Mouse (Mus musculus): ENCODE results near the gene Frmd4a. TPM values are rescaled to one million over a fixed set of nuclear protein-coding genes. Genes with fewer than 3 reads are reported as not detected.

Gene Frmd4a
- polyA plus RNA-seq, 1 experiment, result 106 TPM

GRCm38 (mm10) chr2:4515910-4516309 lies 498.4 kb downstream of the Frmd4a start:
- DNase-seq (ENCODE audit: low read depth), result no peak
- TF ChIP-seq CTCF (IDR thresholded peaks at IDR 0.05; ENCODE audit: borderline replicate concordance, extremely low read depth, insufficient read depth, insufficient read length), result no peak
- no peak for TF ChIP-seq POLR2A (IDR thresholded peaks at IDR 0.05; ENCODE audit: borderline replicate concordance, extremely low read depth, insufficient read depth, insufficient read length, poor library complexity, severe bottlenecking)

- TF ChIP-seq POLR2A (IDR thresholded peaks at IDR 0.05; ENCODE audit: borderline replicate concordance, extremely low read depth, insufficient read depth, insufficient read length, poor library complexity, severe bottlenecking), result no peak
- TF ChIP-seq CTCF (IDR thresholded peaks at IDR 0.05; ENCODE audit: borderline replicate concordance, extremely low read depth, insufficient read depth, insufficient read length), result no peak
- DNase-seq (ENCODE audit: low read depth), result peak; percentile 94
Observed at GRCm38 (mm10) chr2:4516819-4517552, 499.5 kb downstream of the Frmd4a start.

GRCm38 (mm10) chr2:4517553-4518125 lies 500.1 kb downstream of the Frmd4a start:
- TF ChIP-seq CTCF (IDR thresholded peaks at IDR 0.05; ENCODE audit: borderline replicate concordance, extremely low read depth, insufficient read depth, insufficient read length) (no peak), POLR2A (IDR thresholded peaks at IDR 0.05; ENCODE audit: borderline replicate concordance, extremely low read depth, insufficient read depth, insufficient read length, poor library complexity, severe bottlenecking) (no peak)
- peak; percentile 86 for DNase-seq (ENCODE audit: low read depth)

- no peak for TF ChIP-seq POLR2A (IDR thresholded peaks at IDR 0.05; ENCODE audit: borderline replicate concordance, extremely low read depth, insufficient read depth, insufficient read length, poor library complexity, severe bottlenecking)
- no peak for TF ChIP-seq CTCF (IDR thresholded peaks at IDR 0.05; ENCODE audit: borderline replicate concordance, extremely low read depth, insufficient read depth, insufficient read length)
- DNase-seq (ENCODE audit: low read depth), result no peak
Observed at GRCm38 (mm10) chr2:4518549-4518948, 501.0 kb downstream of the Frmd4a start.

- DNase-seq (ENCODE audit: low read depth), result peak; percentile 62
- no peak for TF ChIP-seq POLR2A (IDR thresholded peaks at IDR 0.05; ENCODE audit: borderline replicate concordance, extremely low read depth, insufficient read depth, insufficient read length, poor library complexity, severe bottlenecking)
- TF ChIP-seq CTCF (IDR thresholded peaks at IDR 0.05; ENCODE audit: borderline replicate concordance, extremely low read depth, insufficient read depth, insufficient read length), result no peak
Observed at GRCm38 (mm10) chr2:4522769-4523487, 505.4 kb downstream of the Frmd4a start.

GRCm38 (mm10) chr2:4527094-4527493 lies 509.6 kb downstream of the Frmd4a start:
- TF ChIP-seq POLR2A (IDR thresholded peaks at IDR 0.05; ENCODE audit: borderline replicate concordance, extremely low read depth, insufficient read depth, insufficient read length, poor library complexity, severe bottlenecking) (no peak), CTCF (IDR thresholded peaks at IDR 0.05; ENCODE audit: borderline replicate concordance, extremely low read depth, insufficient read depth, insufficient read length) (no peak)
- no peak for DNase-seq (ENCODE audit: low read depth)

GRCm38 (mm10) chr2:4529254-4529729 lies 511.8 kb downstream of the Frmd4a start:
- peak; percentile 66 for DNase-seq (ENCODE audit: low read depth)
- TF ChIP-seq POLR2A (IDR thresholded peaks at IDR 0.05; ENCODE audit: borderline replicate concordance, extremely low read depth, insufficient read depth, insufficient read length, poor library complexity, severe bottlenecking), result no peak
- TF ChIP-seq CTCF (IDR thresholded peaks at IDR 0.05; ENCODE audit: borderline replicate concordance, extremely low read depth, insufficient read depth, insufficient read length), result no peak

- no peak for TF ChIP-seq POLR2A (IDR thresholded peaks at IDR 0.05; ENCODE audit: borderline replicate concordance, extremely low read depth, insufficient read depth, insufficient read length, poor library complexity, severe bottlenecking)
- no peak for TF ChIP-seq CTCF (IDR thresholded peaks at IDR 0.05; ENCODE audit: borderline replicate concordance, extremely low read depth, insufficient read depth, insufficient read length)
- DNase-seq (ENCODE audit: low read depth), result no peak
Observed at GRCm38 (mm10) chr2:4531533-4532197, 514.1 kb downstream of the Frmd4a start.

- TF ChIP-seq POLR2A (IDR thresholded peaks at IDR 0.05; ENCODE audit: borderline replicate concordance, extremely low read depth, insufficient read depth, insufficient read length, poor library complexity, severe bottlenecking), result no peak
- no peak for TF ChIP-seq CTCF (IDR thresholded peaks at IDR 0.05; ENCODE audit: borderline replicate concordance, extremely low read depth, insufficient read depth, insufficient read length)
Observed at GRCm38 (mm10) chr2:4532198-4532568, 514.7 kb downstream of the Frmd4a start.

GRCm38 (mm10) chr2:4532945-4533344 lies 515.4 kb downstream of the Frmd4a start:
- DNase-seq (ENCODE audit: low read depth), result no peak
- TF ChIP-seq CTCF (IDR thresholded peaks at IDR 0.05; ENCODE audit: borderline replicate concordance, extremely low read depth, insufficient read depth, insufficient read length), result no peak
- no peak for TF ChIP-seq POLR2A (IDR thresholded peaks at IDR 0.05; ENCODE audit: borderline replicate concordance, extremely low read depth, insufficient read depth, insufficient read length, poor library complexity, severe bottlenecking)

More at GRCm38 (mm10) chr2:4532198-4532568, 514.7 kb downstream of the Frmd4a start:
- no peak for DNase-seq (ENCODE audit: low read depth)
